Mouse (Mus musculus) cerebellum, adult 2 months (tissue): ENCODE measurements around the gene Ube2g1. TPM values are rescaled to one million over a fixed set of nuclear protein-coding genes. Genes with fewer than 3 reads are reported as not detected.

ENCODE experiments used
- DNase-seq, 2 experiments: peaks; one replicate each; pipeline ENCODE4 v3.0.0; 2021
- H3K27ac ChIP-seq: fragments of 200-500 bp; 2 replicates; pipeline ENCODE4 v1.5.1; 2012; ENCODE audit warnings: low read length, control low read depth, inconsistent platforms; ENCODE audit not compliant: insufficient read depth
- H3K27me3 ChIP-seq: fragments of 200-500 bp; 2 replicates; pipeline ENCODE4 v1.6.1; 2012; ENCODE audit warnings: inconsistent platforms, mild to moderate bottlenecking, low read length, moderate library complexity; ENCODE audit not compliant: control insufficient read depth, insufficient read depth
- H3K4me1 ChIP-seq: fragments of 200-500 bp; 2 replicates; pipeline ENCODE4 v1.6.1; 2011; ENCODE audit warnings: low read length; ENCODE audit not compliant: control insufficient read depth, insufficient read depth
- H3K4me3 ChIP-seq: fragments of 200-500 bp; replicated peaks from 2 replicates; pipeline ENCODE3; 2011; ENCODE audit warnings: mild to moderate bottlenecking, low read depth, low read length, control low read depth; ENCODE audit not compliant: insufficient read depth
- CTCF ChIP-seq: fragments of 200-500 bp; IDR thresholded peaks from 2 replicates; pipeline ENCODE4 v1.5.1; 2011; ENCODE audit warnings: low read depth, mild to moderate bottlenecking, control low read depth, low read length, moderate library complexity, borderline replicate concordance; ENCODE audit not compliant: insufficient read depth
- POLR2A ChIP-seq: fragments of 200-500 bp; IDR thresholded peaks from 2 replicates; pipeline ENCODE4 v1.6.1; 2011; ENCODE audit warnings: low read length, control low read depth, borderline replicate concordance; ENCODE audit not compliant: insufficient read depth
- WGBS: fragments of 180-500 bp; shearing (Covaris S2); methylation state at CpG from one replicate; pipeline ENCODE4 v1.1.7; 2018; 5-methylcytosine and 5-hydroxymethylcytosine counted together
- polyA plus RNA-seq: library from polyadenylated mRNA; depleted of rRNA; stranded (reverse); fragments of >200 nt; gene quantifications from 2 replicates; pipeline ENCODE4 v1.2.3, GENCODE M21; 2012; rRNA removed

The Ube2g1 gene
- polyA plus RNA-seq, 1 experiment, result 41.3 TPM

DNA sequence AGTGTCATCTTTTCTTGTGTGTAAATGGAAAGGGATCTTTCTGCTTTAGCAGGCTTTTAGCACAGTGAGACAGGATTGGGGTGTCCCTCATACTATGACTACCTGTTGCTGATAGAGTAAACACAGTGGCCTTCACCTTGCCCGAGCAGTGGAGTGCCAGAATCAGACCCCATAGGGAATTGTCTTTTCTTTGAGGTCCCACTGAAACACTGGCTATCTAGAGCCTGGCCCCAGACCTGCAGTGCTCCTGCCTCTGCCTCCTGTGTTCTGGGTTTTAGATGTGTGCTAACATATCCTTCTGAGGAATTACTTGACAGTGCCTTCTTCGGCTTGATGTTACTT, 128.4 kb downstream of the Ube2g1 start:
- no peak for TF ChIP-seq CTCF
- no peak for TF ChIP-seq POLR2A
- no peaks in the 10 kb centered on the region for H3K27me3 ChIP-seq
- no peak for DNase-seq
- no peak overlapping the region for H3K27ac ChIP-seq
- WGBS, result 76% methylated on average over 2 of the region's 2 CpGs
- H3K4me3 ChIP-seq, result no peak overlapping the region
- no peaks in the 10 kb centered on the region for H3K4me1 ChIP-seq

Other genes with a start within 250 kb of the Ube2g1 start
- gene Tekt1, start 244.8 kb upstream of the Ube2g1 start, polyA plus RNA-seq, result 1.1 and 2.3 TPM in 2 replicates
- gene Smtnl2, start 195.6 kb upstream of the Ube2g1 start, polyA plus RNA-seq, result 1.5 and 1.6 TPM in 2 replicates
- 0.14 and 0.15 TPM in 2 replicates for gene Ggt6, start 171.8 kb upstream of the Ube2g1 start, polyA plus RNA-seq
- 52.5 and 61.3 TPM in 2 replicates for gene Mybbp1a, start 165.9 kb upstream of the Ube2g1 start, polyA plus RNA-seq
- gene Spns2, start 117.4 kb upstream of the Ube2g1 start, polyA plus RNA-seq, result 55.3 and 59.5 TPM in 2 replicates
- gene Spns3, start 56.8 kb upstream of the Ube2g1 start, polyA plus RNA-seq, result 0.63 and 0.84 TPM in 2 replicates
- gene Ankfy1, start 82.7 kb downstream of the Ube2g1 start, polyA plus RNA-seq, result 26.9 and 28.1 TPM in 2 replicates
- 14.2 and 16.4 TPM in 2 replicates for gene Cyb5d2, start 188.9 kb downstream of the Ube2g1 start, polyA plus RNA-seq
- gene Zzef1, start 188.9 kb downstream of the Ube2g1 start, polyA plus RNA-seq, result 35.3 and 37.4 TPM in 2 replicates